Mouse (Mus musculus) layer of hippocampus, adult 18-20 months (tissue): ENCODE data around the gene Opalin. TPM values are rescaled to one million over a fixed set of nuclear protein-coding genes. Genes with fewer than 3 reads are reported as not detected.

Source experiments
- DNase-seq, 2 experiments: peaks; one replicate each; pipeline ENCODE4 v3.0.0; 2022; ENCODE audit warnings: low spot score in 2 of 2
- total RNA-seq, 2 experiments: library from RNA; stranded (reverse); gene quantifications; 2 replicates each; pipeline ENCODE4 v1.2.3; 2021

Gene Opalin
- total RNA-seq, 2 experiments from 2014 or later: 6.1 to 9.4 TPM

DNA sequence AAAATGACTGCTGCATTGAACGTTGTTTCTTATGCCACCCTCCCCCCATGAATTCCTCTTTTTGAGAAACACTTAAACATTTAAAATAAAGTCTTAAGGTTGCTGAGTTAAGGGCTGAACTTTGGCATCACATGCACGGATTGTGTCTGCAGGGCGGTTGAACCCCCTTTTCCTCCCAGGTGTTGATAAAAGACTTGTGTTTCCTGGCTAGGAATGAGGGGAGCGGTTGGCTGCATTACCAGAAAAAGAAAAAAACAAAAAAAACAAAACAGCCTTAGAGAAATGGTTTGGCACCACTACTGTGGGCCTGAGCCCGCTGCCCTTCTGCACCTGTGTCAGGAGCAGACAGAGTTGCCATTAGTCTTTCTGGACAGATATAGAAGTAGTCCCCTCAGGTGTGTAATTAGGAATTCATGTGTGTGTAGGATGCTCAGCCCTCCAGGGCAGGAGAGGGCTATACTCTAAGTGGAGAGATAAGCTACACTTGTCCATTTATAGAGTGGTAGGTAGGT is 57.7 kb downstream of the Opalin start:
- no peak for DNase-seq

DNA sequence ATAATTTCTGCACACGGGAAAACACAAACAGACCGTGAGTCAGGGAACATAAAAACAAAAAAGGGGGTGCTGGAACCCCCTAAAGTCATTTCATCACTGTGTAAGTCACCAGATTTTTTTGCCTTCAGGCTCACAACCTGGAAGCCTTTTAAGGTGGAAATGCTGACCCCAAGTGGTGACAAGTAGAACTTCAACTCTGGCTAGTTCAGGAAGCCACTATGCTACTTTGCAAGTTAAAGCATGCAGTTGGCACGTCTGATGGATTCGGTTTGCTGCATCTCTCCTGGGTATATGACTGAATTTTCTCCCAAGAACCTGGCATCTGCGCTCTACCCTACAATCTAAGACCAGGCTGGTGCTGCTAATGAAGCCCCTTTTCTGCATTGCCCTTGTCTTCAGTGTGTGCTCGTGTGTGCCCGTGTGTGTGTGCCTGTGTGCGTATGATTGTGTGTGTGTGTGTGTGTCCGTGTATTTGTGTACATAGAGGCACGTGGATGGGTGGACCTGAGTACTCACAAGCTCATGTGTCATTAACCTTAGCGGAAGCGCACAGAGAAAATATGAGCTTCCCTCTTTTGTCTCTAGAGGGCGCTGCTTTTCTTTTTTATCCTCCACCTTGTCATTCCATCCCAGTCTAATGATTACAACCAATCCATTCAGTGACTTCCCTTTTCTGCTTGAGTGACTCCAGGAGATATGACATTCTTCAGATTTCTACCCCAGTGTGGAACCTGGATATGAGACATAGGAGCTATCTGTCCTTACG is 60.8 kb downstream of the Opalin start:
- peak in 1 of 2 experiments; percentile 82 for DNase-seq

DNA sequence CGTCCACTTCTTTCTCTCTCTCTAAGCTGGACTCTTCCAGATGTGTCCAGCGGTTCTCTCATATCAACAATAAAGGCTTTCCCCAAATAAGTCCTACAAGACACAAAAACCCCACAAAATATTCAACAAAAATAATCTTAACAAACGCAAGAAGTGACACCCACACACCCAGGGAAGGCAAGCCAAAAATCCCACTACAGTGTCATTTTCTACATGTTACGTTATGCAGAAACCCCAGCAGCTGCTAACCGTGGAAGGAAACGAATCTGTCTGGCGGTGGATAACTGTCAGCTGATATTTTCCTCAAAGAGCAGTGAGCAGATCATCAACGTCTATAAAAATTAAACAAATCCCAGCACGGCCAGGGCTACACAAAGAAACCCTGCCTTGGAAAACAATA is 62.9 kb downstream of the Opalin start:
- peak in 1 of 2 experiments; percentile 50 for DNase-seq

GRCm38 (mm10) chr19:41013591-41013990 is 63.3 kb downstream of the Opalin start:
- DNase-seq: no peak

Other genes with a start within 250 kb of the Opalin start
- 1 to 10 TPM; 6.7 to 7.4 TPM for gene Ccnj, start 245.8 kb downstream of the Opalin start, total RNA-seq
- 1 to 10 TPM; 5.4 to 7.6 TPM for gene Zfp518a, start 182.4 kb downstream of the Opalin start, total RNA-seq
- 1 to 10 TPM; 6.1 to 7.5 TPM for gene Blnk, start 82.6 kb downstream of the Opalin start, total RNA-seq
- gene Dntt, start 47.8 kb downstream of the Opalin start, total RNA-seq: not detected
- under 1 TPM; 0.51 to 0.72 TPM for gene Tll2, start 129.7 kb upstream of the Opalin start, total RNA-seq
- 100 to 1,000 TPM; 119 to 120 TPM for gene Tm9sf3, start 186.9 kb upstream of the Opalin start, total RNA-seq